Mouse (Mus musculus): ENCODE data around the gene Azi2. TPM values are rescaled to one million over a fixed set of nuclear protein-coding genes. Genes with fewer than 3 reads are reported as not detected.
A peak's percentile ranks its signal among the peaks of the same experiment; 100 is the strongest.

Azi2 gene
- polyA plus RNA-seq, 1 experiment from 2014 or later = 76.5 TPM

- no peaks in the 10 kb centered on the region for H3K9me3 ChIP-seq (replicated peaks)
- WGBS = 2% methylated on average over 21 of the region's 21 CpGs
These were observed 712 bp downstream of the Azi2 start for GRCm38 (mm10) chr9:118041022-118041400.

DNA sequence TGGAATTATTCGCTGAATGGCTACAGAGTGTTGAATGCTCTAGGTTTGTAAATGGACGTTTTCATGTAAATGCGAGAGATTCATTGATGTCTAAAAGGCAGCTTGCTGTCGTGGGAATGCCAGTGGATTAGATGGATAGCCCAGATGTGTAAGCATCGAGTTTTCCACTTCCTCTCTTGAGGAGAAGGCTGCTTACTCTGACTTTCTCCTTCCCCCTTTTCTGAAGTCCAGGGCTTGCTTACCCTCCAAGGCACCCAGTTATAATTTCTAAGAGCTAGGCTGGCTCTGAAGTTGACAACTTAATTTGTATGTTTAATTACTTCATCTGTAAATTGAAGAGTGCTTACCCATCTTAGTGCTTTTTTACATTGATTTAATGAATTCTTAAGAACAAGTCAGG lies 1.3 kb downstream of the Azi2 start:
- Histone ChIP-seq H3K27me3 (no peaks in the 10 kb centered on the region), H3K9ac (peak overlapping the region; percentile 84; the same call in 1 of the 2 replicates), H3K9me3 (replicated peaks) (no peaks in the 10 kb centered on the region), H3K27ac (replicated peaks) (no peak overlapping the region), H3K4me3 (replicated peaks) (peak overlapping the region; percentile 90), H3K4me1 (peaks cover 19% of the 10 kb centered on the region; the same call in 1 of the 2 replicates), H3K4me2 (replicated peaks) (peak overlapping the region; percentile 72), H3K36me3 (no peaks in the 10 kb centered on the region)
- 20% methylated on average over 5 of the region's 5 CpGs for WGBS
- ATAC-seq (ENCODE audit: insufficient number of reproducible peaks, low FRiP score, low TSS enrichment, low read depth) = no peak

More at GRCm38 (mm10) chr9:118041022-118041400, 712 bp downstream of the Azi2 start:
- Histone ChIP-seq H3K4me2 (replicated peaks) (peak overlapping the region; percentile 72), H3K9ac (peak overlapping the region; percentile 84), H3K4me1 (peaks cover 19% of the 10 kb centered on the region; the same call in 1 of the 2 replicates), H3K4me3 (replicated peaks) (peak overlapping the region; percentile 90), H3K27ac (replicated peaks) (peak overlapping the region; percentile 94), H3K27me3 (no peaks in the 10 kb centered on the region), H3K36me3 (no peaks in the 10 kb centered on the region)
- no peak for ATAC-seq (ENCODE audit: insufficient number of reproducible peaks, low FRiP score, low TSS enrichment, low read depth)

- Histone ChIP-seq H3K9ac (no peak overlapping the region), H3K4me2 (replicated peaks) (no peak overlapping the region), H3K9me3 (replicated peaks) (no peaks in the 10 kb centered on the region), H3K4me1 (peaks cover 19% of the 10 kb centered on the region; the same call in 1 of the 2 replicates), H3K27me3 (no peaks in the 10 kb centered on the region), H3K4me3 (replicated peaks) (no peak overlapping the region), H3K36me3 (no peaks in the 10 kb centered on the region), H3K27ac (replicated peaks) (no peak overlapping the region)
- ATAC-seq (ENCODE audit: insufficient number of reproducible peaks, low FRiP score, low TSS enrichment, low read depth) = no peak
- 84% methylated on average over 4 of the region's 4 CpGs for WGBS
These were observed 2.4 kb downstream of the Azi2 start for GRCm38 (mm10) chr9:118042738-118043137.

DNA sequence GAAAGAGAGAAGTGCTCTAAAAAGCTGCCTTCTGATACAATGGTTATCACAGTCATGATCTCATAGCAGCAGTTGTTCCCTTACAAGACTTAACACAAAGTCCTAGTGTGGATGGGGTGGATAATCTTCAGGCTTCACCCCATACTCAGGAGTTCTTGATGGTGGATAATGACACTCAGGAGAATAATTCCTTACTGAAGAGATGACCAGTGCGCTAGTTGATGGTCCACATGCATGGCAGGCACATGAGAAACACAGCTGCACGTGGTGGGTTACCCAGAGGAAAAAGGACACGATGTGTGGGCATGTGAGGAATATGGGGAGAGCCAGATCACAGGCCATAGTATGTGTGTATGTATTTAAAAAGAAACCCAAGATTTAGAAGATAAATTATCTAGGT lies 3.3 kb downstream of the Azi2 start:
- Histone ChIP-seq H3K4me2 (replicated peaks) (no peak overlapping the region), H3K27me3 (no peaks in the 10 kb centered on the region), H3K9me3 (replicated peaks) (no peaks in the 10 kb centered on the region), H3K9ac (no peak overlapping the region), H3K27ac (replicated peaks) (no peak overlapping the region), H3K4me3 (replicated peaks) (no peak overlapping the region), H3K36me3 (peaks cover 4% of the 10 kb centered on the region; the same call in 1 of the 2 replicates), H3K4me1 (peaks cover 19% of the 10 kb centered on the region; the same call in 1 of the 2 replicates)
- no peak for ATAC-seq (ENCODE audit: insufficient number of reproducible peaks, low FRiP score, low TSS enrichment, low read depth)
- WGBS = 92% methylated on average over 3 of the region's 3 CpGs

GRCm38 (mm10) chr9:118045011-118045533 lies 4.8 kb downstream of the Azi2 start:
- no peak overlapping the region for H3K4me2 ChIP-seq (replicated peaks)
- ATAC-seq (ENCODE audit: insufficient number of reproducible peaks, low FRiP score, low TSS enrichment, low read depth) = no peak
- H3K9me3 ChIP-seq (replicated peaks) = no peaks in the 10 kb centered on the region
- H3K4me3 ChIP-seq (replicated peaks) = no peak overlapping the region
- peaks cover 19% of the 10 kb centered on the region; the same call in 1 of the 2 replicates for H3K4me1 ChIP-seq
- 75% methylated on average over 1 of the region's 1 CpGs for WGBS
- peaks cover 7% of the 10 kb centered on the region; the same call in 1 of the 2 replicates for H3K36me3 ChIP-seq
- no peak overlapping the region for H3K9ac ChIP-seq
- no peak overlapping the region for H3K27ac ChIP-seq (replicated peaks)
- H3K27me3 ChIP-seq = no peaks in the 10 kb centered on the region

GRCm38 (mm10) chr9:118053286-118053685 lies 13.0 kb downstream of the Azi2 start:
- peaks cover 37% of the 10 kb centered on the region for H3K36me3 ChIP-seq
- H3K4me1 ChIP-seq = no peaks in the 10 kb centered on the region
- no peak overlapping the region for H3K9ac ChIP-seq
- no peak for ATAC-seq (ENCODE audit: insufficient number of reproducible peaks, low FRiP score, low TSS enrichment, low read depth)
- no peak overlapping the region for H3K27ac ChIP-seq (replicated peaks)
- no peak overlapping the region for H3K4me2 ChIP-seq (replicated peaks)
- H3K9me3 ChIP-seq (replicated peaks) = no peaks in the 10 kb centered on the region
- no peak overlapping the region for H3K4me3 ChIP-seq (replicated peaks)
- no peaks in the 10 kb centered on the region for H3K27me3 ChIP-seq
- 29% methylated on average over 1 of the region's 1 CpGs for WGBS

- H3K4me3 ChIP-seq (replicated peaks) = no peak overlapping the region
These were observed 18.8 kb downstream of the Azi2 start for GRCm38 (mm10) chr9:118059101-118059500.

GRCm38 (mm10) chr9:118070442-118070841 lies 30.1 kb downstream of the Azi2 start:
- 93% methylated on average over 6 of the region's 6 CpGs for WGBS
- H3K27me3 ChIP-seq = no peaks in the 10 kb centered on the region

More at GRCm38 (mm10) chr9:118059101-118059500, 18.8 kb downstream of the Azi2 start:
- WGBS = 87% methylated on average over 3 of the region's 3 CpGs
- H3K4me2 ChIP-seq (replicated peaks) = no peak overlapping the region
- H3K9me3 ChIP-seq (replicated peaks) = no peaks in the 10 kb centered on the region
- H3K27ac ChIP-seq (replicated peaks) = no peak overlapping the region
- no peak overlapping the region for H3K9ac ChIP-seq
- peaks cover 31% of the 10 kb centered on the region for H3K36me3 ChIP-seq
- H3K27me3 ChIP-seq = no peaks in the 10 kb centered on the region
- H3K4me1 ChIP-seq = no peaks in the 10 kb centered on the region
- ATAC-seq (ENCODE audit: insufficient number of reproducible peaks, low FRiP score, low TSS enrichment, low read depth) = no peak

GRCm38 (mm10) chr9:118071337-118071736 lies 31.0 kb downstream of the Azi2 start:
- WGBS = 86% methylated on average over 3 of the region's 3 CpGs
- Histone ChIP-seq H3K36me3 (peaks cover 32% of the 10 kb centered on the region), H3K27ac (replicated peaks) (no peak overlapping the region), H3K27me3 (no peaks in the 10 kb centered on the region), H3K4me3 (replicated peaks) (no peak overlapping the region), H3K9ac (no peak overlapping the region), H3K9me3 (replicated peaks) (no peaks in the 10 kb centered on the region), H3K4me1 (0 out of 2 replicates have a peak, but pooled peaks cover 3% of the 10 kb centered on the region), H3K4me2 (replicated peaks) (no peak overlapping the region)
- no peak for ATAC-seq (ENCODE audit: insufficient number of reproducible peaks, low FRiP score, low TSS enrichment, low read depth)

More at GRCm38 (mm10) chr9:118070442-118070841, 30.1 kb downstream of the Azi2 start:
- H3K4me3 ChIP-seq (replicated peaks) = no peak overlapping the region
- no peaks in the 10 kb centered on the region for H3K9me3 ChIP-seq (replicated peaks)
- H3K4me2 ChIP-seq (replicated peaks) = no peak overlapping the region
- ATAC-seq (ENCODE audit: insufficient number of reproducible peaks, low FRiP score, low TSS enrichment, low read depth) = no peak
- no peak overlapping the region for H3K27ac ChIP-seq (replicated peaks)
- no peak overlapping the region for H3K9ac ChIP-seq
- peaks cover 32% of the 10 kb centered on the region for H3K36me3 ChIP-seq
- H3K4me1 ChIP-seq = 0 out of 2 replicates have a peak, but pooled peaks cover 3% of the 10 kb centered on the region

GRCm38 (mm10) chr9:118072101-118072500 lies 31.8 kb downstream of the Azi2 start:
- H3K4me2 ChIP-seq (replicated peaks) = no peak overlapping the region
- no peak overlapping the region for H3K9ac ChIP-seq
- H3K36me3 ChIP-seq = peaks cover 24% of the 10 kb centered on the region
- no peaks in the 10 kb centered on the region for H3K27me3 ChIP-seq
- 77% methylated on average over 5 of the region's 5 CpGs for WGBS
- H3K4me1 ChIP-seq = 0 out of 2 replicates have a peak, but pooled peaks cover 3% of the 10 kb centered on the region
- H3K9me3 ChIP-seq (replicated peaks) = no peaks in the 10 kb centered on the region
- no peak overlapping the region for H3K27ac ChIP-seq (replicated peaks)
- H3K4me3 ChIP-seq (replicated peaks) = no peak overlapping the region
- no peak for ATAC-seq (ENCODE audit: insufficient number of reproducible peaks, low FRiP score, low TSS enrichment, low read depth)

DNA sequence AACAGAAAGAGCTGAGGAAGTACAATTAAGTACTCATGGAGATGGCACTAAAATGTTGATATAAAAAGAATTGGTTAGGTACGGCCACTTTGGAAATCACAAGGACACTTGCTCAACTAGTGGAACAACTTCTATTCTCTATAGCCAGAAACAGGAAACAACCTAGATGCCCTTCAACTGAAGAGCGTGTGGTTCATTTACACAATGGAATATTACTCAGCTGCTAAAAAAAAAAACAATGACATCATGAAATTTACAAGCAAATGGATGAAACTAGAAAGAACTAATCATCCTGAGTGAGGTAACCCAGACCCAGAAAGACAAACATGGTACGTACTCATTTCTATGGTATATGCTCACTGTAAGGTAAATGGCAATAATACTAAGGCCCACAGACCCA lies 33.1 kb downstream of the Azi2 start:
- Histone ChIP-seq H3K4me2 (replicated peaks) (no peak overlapping the region), H3K9ac (no peak overlapping the region), H3K9me3 (replicated peaks) (no peaks in the 10 kb centered on the region), H3K4me3 (replicated peaks) (no peak overlapping the region), H3K36me3 (peaks cover 16% of the 10 kb centered on the region; the same call in 1 of the 2 replicates), H3K4me1 (0 out of 2 replicates have a peak, but pooled peaks cover 3% of the 10 kb centered on the region), H3K27me3 (no peaks in the 10 kb centered on the region), H3K27ac (replicated peaks) (no peak overlapping the region)
- WGBS = 89% methylated on average over 3 of the region's 3 CpGs
- no peak for ATAC-seq (ENCODE audit: insufficient number of reproducible peaks, low FRiP score, low TSS enrichment, low read depth)

All from embryonic facial prominence, embryonic 15.5 days (tissue).